Mouse (Mus musculus): Measurements from ENCODE around the gene Zyx.
A peak's percentile ranks its signal among the peaks of the same experiment; 100 is the strongest.

The Zyx gene

DNA sequence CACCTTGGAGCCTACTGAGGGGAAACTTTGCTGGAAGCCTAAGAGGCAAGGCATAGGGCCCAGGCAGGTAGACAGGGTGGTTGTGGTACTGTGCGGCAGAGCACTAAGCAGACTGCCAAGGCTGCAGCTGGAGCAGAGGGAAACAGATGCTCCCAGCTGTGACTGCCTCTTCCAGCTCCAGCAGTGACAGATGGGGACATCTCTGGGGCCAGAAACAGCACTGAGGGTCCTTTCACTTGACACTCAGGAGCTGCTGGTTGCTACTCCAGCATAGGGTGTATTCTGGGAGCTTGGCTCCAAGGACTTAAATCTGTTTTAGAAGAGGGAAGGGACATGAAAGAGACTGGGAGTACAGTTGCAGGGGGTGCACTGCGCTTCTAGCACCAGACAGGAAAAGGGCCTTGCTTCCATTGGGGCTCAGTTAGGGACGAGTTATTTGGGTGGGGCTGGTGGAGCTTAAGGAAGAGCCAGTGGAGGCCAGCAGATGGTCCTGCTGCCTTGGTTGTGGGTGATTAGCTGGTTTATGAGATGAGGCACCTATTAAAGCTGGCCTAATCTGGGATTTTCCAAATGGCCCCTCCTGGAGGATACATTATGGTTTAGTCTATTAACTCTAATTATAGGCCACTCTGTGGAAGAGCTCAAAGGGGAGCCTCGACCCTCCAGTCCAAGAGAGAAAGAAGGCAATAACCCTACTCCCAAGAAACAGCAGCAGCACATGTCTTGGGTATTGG, 21.4 kb downstream of the Zyx start:
- no peak for DNase-seq

DNA sequence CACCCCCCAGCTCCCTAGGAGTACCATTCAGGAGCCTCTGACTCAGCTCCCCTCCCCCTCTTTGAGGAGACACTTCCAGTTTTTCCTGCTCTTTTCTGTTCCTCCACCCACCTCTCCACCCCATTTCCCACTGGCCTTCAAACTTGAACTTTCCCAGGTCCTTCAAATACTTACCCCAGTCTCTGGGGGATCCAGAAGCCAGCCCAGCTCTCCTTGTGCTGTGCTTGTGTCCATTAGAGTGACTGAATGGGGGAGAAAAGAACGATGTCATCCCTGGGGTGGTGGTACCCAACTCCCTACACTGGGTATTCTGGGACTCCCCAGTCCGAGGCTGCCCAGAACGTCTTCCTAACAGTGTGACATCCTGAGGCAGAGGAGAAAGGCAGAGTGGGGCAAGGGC, 22.6 kb downstream of the Zyx start:
- no peak for DNase-seq

DNA sequence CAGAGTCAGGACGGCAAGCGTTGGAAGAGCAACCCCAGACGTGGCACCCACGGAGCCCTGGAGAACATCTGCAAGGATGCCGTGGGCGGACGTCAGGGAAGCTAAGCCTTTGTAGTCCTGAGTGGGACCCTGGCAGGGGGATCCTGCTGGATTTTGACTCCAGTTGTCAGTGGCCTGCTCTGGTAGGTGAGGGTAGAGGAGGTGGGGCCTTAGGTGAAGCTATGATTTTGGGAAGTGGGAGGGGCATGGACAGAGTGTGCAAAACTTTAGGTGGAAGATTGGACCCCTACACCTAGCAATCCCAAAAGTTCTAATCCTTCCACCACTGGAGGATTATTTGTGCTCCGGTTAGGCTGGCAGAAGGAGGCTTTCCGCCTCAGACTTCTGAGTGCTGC, 23.0 kb downstream of the Zyx start:
- no peak for DNase-seq

DNA sequence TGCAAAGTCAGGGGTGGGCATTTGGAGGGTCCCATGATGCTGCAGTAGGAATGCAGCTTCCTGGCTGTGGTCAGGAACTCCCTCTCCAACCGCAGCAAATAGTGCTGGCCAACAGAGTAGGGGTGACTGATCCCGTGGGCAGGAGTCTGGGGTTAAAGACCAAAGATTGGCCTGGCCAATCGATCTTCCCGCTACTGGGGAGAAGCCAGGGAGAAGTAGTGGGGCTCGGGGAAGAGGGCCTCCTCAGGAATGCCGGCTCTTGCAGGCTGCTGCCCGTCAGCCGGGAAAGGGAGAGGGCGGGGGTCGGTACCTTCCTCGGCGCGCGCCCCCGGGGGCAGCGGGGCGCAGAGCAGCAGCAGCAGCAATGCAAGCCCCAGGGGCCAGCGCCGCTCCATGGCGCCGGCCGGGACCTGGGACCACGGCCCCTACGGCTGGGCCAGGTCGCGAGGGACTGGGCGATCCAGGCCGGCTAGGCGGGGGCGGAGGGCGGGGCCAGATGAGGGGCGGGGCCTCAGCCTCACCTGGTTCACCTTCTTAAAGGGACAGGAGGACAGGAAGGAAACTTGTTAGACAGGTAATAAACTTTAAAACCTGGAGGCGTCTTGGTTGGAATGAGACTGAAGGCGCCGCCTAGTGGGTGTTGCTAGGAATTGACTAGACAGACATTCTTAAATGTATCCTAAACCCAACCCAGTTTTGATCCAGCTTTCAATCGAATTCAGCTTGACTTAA, 23.6 kb downstream of the Zyx start, which contains the start of gene Epha1:
Epha1 (minus strand) TSS at position 453 of the 732 bp plus-strand sequence.
- DNase-seq, result peak; percentile 74

DNA sequence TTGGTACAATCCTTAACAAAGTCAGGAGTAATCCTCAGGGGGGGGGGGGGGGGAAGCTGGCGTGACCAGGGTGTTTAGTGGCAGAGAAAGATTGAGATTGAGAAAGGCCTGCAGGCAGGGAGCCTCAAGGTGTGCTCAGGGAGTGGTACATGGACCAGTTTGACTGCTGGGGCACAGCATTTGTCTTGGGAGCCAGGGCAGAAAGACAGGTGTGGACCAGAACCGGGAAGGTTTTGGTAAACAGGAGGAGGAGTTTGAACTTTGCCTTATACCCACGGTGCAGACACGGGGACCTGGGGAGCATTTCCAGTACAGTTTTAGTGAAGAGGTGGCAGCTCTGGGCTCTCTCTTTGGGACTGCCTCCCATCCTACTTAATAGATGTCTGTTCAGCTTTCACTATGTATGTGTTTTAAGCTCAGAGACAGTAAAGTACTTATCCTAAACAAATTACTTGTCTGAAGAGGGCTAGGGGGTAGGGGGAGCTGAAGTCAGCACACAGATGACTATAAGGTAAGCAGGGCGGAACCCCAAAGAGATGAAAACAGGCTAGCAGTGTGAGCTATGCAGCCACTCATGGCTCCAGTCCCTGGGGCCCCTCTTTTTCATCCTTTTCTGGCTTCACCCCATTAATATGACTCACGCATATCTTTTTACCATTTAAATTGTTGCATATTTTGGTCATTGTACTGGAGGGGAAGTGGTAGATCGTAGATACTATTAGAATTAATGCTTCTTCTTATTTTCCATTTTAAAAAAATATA, 24.4 kb downstream of the Zyx start:
- no peak for DNase-seq

DNA sequence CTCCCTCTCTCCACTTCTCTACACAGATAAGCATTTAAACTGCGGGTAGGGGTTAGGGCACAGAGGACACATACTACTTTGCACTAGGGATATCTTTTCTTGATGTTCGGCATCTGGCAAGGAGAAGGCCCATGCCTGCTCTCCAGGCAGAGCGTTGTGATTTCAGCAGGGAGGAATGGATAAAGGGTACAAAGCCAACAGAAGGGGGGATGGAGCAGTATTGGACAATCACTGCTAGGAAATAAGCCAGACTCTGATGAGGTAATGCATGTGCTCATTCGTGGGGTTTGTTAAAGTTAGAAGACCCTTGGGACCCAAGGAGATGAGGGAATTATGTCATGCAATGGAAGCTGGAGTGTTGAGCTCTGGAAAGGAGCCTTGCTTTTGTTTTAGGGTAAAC, 25.3 kb downstream of the Zyx start:
- DNase-seq, result no peak

DNA sequence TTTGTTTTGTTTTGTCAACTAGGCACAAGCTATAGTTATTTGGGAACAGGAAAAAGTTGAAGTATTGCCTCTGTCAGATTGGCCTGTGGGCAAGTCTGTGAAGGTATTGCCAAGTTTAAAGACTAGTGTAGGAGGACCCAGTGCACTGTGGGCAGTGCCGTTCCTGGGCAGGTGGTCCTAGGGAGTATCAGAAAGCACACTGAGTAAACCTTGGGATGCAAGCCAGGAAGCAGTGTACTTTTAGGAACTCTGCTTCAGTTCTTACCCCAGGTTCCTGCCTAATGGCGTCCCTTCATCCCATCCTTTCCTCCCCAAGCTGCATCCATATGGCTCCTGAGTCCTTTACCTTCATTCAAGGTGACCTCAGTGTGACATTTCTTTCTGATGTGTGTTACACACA, 25.7 kb downstream of the Zyx start:
- DNase-seq, result no peak

DNA sequence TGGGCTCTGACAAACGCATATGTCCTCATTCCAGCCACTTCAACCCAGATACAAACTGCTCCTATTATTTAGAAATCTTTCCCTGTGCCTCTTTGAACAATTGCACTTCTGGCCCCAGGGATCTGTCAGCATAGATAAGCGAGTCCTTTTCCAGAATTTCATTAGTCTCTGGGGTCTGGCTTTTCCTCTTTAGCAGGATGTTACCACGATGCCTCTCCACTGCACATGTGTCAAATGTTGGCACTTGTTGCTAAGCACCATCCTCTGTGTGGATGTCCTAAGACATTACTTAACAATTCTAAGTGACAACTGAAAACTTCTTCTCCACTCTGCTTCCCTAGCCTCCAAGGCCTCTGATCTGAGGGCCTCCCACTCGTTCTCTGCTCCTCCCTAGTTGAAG, 26.6 kb downstream of the Zyx start:
- DNase-seq, result no peak

DNA sequence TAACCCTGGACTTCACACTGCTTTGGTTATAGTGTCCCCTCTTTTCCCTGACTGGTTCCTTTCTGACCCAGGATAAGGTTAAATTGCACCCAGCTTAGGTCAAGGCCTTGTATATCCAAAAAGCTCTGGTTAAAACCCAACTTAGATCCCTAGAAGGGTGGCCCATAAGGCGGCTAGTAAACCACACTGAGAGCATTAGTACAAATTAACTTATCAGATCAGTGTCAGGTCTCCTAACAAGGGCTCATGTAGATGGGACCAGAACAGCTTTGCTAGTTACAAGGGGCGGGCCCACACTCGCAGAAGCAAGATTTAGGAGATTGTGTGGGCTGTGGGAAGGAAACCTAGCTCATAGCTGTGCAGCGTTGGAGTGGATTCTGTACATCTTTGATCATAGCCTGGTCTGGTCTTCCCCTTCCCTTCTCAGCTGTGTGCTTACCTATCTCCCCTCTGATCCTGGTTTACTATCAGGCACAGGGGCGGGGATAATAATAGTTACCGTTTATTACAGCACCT, 27.1 kb downstream of the Zyx start:
- no peak for DNase-seq

DNA sequence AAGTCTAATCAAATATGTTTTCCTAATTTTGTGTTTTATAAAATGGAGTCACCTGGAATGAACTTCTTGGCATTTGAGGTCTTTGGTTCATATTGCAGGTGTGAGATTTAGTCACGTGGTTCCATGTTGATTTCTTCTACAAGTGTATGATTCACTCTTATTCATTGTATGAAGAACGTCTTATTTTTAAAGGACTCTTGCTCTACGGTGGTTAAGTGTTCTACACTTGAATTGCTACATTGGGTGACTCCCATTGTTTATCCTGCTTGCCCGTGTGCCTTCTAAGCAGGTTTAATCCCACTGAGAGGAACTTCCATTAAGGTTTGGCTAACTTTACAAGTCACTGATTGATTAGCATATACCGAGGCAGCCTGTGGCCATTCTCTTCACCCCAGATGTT, 27.9 kb downstream of the Zyx start:
- no peak for DNase-seq

DNA sequence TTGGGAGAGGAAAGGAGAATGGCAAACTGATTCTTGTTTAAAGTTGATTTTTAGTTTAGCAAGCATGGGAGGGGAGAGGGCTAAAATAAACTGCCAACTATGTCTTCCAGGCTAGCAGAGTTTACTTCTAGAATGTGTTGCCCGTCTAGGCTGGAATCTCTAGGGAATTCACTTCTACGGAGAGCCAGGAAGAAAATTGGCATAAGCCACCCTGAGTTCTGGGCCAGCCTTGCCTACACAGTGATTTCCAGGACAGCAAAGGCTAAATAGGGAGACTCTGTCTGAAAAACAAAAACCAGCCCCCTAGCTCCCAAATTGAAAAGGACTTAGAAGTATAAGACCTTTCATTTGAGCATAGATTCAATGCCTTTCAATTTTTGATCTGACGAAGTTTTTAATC, 30.1 kb downstream of the Zyx start:
- no peak for DNase-seq

DNA sequence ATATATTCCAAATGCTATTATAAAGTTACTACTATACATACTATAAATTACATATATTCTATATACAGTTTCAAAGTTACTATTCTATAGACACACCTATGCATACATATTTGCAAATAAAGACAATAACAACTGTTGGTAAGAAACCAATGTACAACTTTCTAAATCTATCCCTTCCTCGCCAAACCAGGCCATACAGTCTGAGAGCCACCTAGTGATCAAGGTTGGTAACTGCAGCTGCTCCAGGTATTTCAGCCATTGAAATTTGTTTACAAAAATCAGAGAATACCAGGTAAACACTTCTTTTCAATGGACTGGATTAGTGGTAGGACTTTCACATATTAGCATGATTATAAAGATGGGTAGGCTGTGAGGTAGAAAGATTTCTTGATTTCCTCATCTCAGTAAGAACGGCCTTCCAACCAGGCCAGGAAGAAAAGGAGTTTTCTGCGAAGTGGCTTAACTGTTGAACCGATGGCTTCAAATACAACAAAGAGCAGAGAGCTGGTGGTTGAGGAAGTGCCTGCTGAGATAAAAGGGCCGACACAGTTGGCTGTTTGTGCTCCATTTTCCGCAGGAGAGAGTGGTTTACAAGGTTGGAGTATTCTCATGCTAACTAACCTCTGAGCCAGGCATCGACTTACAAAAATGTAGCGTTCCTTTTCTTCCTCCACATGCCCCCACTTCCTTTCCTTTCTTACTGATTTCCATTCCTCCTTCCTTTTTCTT, 31.1 kb downstream of the Zyx start:
- peak; percentile 72 for DNase-seq

DNA sequence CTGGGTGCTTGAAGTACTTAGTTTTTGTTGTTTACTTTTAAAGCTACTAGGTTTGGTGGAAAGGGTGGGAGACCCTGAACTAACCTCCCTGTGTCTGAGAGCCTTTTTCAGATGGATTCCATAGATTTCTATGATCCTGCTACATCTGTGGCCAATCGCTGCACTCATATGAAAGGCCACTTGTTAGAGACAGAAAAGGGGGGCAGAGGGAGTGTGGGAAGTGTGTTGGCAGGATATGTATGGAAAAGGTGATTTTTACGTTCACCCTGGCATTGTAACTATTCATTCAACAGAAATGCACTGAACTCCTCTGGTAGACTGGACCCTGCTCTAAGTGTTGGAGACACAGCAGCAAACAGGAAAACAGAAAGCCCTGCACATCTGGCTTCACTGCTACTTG, 31.8 kb downstream of the Zyx start:
- no peak for DNase-seq

DNA sequence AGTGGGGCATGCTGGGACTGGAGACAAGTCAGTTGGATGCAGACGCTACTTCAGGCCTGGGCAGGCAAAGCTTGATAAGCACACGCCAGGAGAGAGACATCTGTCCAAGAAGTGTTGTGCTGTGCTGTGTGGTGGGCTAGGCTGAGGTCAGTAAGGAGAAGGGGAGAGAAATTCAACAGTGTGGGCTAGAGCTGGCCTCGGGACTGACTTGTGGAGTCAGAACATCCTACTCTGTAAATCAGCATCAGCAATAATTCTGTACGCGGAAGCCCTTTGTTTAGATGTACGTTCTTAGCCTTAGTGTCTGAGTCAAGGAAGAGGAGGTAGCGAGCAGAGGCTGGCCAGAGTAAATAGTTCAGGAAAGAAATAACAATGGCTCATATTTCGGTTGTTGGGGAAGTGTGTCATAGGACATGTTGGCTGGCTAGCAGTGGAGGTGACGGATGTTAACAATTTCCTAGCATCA, 32.5 kb downstream of the Zyx start:
- DNase-seq, result no peak

DNA sequence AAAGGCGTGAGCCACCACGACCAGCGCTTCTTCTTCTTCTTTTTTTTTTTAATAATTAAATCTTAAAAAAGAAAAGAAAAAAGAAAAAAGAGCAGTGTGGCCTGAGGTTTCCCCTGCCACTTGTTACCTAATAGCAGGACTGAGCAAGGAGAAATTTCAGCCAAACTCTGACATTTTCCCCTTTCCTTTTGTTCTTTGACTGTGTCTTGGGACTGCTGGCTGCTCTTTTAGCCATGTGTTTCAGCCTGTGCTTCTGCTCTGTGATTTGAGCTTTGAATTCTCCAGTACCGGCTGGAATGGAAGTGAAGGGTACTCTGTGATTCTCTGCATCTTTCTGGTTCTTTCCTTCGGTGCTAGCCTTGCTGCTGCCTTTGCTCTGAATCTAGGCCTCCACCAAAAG, 33.9 kb downstream of the Zyx start:
- DNase-seq, result no peak

DNA sequence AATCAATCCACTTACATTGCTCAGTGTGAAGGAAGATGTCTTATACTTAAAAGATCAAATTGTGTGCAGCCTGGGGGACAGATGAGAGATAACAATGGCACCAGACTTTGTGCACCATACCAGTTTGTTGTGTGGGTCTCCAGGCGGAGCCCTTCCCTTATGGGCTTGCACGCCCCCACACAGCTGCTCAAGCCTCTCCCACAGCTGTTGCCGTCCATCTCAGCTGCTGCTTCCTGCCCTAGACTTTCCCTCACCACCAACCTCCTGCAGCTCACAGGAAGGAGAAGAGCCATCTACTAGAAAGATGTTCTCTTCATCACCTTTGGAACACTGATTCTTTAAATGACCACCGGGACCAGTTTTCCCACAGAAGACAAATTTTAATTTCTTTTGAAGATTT, 36.2 kb downstream of the Zyx start:
- no peak for DNase-seq

DNA sequence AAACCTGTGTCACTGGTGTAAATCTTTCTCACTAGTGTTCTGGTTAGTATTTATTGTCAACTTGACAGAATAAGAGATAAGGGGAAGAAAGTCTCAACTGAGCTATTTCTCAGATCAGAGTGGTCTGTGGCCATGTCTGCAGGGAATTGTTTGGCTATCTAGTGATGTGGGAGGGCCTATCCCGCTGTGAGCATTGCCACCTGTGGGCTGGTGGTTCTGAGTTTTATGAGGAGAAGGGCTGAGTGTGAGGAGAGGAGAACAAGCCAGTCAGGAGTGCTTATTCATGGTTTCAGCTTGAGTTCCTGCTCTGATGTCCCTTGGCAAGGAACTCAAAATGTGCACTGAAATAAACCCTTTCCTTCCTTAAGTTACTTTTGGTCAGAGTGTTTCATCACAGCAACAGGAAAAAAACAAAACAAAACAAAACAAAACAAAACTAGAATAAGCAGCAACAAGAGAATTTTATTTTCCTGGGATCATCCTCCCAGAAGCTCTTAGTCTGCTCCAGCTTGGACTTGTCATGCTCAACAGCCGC, 42.4 kb downstream of the Zyx start:
- DNase-seq, result no peak

DNA sequence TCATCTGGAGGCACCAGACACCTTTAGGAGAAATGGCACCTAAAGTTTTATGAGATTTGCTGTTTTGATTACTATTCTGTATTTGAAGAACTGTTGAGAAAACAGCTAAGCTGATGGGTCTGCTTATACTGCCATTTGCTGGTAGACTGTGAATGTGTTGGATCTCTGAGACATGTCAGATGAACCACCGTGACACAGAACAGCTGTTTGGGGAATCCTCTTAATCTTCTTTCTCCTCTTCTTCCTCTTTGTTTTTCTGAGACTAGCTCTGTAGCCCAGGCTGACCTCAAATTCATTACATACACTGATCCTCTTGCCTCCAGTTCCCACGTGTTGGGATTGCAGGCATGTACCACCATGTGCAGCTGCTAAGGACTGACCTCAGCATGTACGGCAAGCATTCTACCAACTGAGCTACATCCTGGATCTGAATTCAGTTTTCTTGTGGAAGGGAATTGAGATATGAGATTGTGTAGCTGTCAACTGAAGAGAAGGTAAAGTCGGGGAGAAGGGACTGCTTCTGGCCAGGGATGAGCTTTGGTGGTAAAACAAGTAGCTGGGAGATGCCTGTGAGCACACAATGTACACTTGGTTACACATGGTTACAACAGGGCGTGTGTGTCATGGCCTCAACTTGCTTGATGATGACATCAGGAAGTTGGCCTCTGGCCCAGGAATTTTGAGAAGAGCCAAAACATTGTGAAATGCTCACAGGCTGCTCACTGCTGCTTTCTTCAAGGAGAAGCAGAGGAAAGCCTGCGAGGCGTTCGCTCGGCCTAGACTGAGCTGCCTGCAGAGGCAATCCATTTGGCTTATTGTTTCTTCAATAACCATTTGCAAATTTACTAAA, 46.8 kb downstream of the Zyx start:
- DNase-seq, result peak; percentile 38

DNA sequence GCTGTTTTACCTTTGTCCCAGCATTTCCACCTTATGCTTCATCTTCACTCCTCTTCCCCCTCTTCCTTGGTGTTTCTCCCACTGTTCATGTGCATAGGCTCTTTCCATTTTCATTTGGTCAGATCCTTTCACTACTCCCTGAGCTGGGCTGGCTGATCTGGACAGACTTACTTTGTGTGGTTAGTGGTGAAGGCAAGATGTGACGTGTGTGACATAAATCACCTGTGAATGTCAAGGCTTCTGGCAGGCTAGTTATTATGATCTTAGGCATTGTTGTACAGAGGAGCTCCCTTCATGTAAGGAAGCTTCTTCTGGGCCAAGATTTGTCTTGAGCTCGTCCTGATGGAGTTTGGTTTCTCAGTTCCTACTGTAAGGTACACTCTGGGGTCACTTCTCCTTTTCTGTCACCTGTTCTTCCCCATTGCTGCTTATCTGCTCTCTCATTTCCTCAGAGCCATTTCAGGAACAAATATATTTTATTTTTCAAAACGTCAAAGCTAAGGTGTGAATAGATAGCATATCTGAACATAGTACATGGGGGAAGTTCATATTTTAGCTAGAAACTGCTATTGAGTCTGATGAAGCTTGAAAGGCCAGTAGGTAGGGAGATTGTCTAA, 47.7 kb downstream of the Zyx start:
- no peak for DNase-seq

DNA sequence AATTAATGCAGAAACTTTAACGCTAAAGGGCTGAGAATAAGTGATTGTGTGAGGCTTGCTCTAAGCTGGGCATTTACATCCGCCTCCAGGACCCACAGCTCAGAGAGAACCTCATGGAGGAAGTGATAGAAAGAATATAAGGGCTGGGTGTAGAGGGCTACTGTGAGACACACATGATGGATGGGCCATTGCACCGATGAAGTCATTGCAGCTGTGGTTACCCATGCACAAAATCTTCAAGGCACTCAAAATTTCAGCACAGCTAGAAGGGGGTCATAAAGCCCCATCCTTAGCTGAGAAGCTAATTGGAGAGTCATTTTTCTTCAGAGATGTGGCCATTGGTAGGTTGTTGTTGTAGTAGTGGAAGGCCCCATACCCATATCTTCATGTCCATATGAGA, 48.9 kb downstream of the Zyx start:
- no peak for DNase-seq

DNA sequence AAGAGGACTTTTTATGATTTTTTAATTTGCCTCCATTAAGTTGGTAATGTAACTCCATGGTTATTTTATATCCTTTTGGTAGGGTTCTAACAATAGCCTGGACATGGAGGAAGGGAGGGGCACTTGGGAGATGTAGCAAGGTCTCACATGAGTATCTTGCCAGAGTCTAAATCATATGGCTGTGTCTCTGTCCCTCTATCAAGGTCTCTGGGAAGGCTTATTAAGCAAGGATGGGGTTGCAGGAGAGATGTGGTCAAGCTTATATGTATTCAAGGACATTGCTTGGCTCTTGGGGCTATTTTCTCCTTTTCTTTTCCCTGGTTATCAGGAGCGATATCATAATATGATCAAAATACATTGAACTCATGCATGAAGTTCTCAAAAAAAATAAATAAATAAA, 49.6 kb downstream of the Zyx start:
- no peak for DNase-seq

Data from cerebellum, adult 9-10 months (tissue).